Mouse (Mus musculus) erythroid progenitor cell, adult 5-6 weeks (primary cell): ENCODE data around the gene 2610507B11Rik. TPM values are rescaled to one million over a fixed set of nuclear protein-coding genes. Genes with fewer than 3 reads are reported as not detected.
"Not testable (repeated sequence)": the region's sequence is repeated elsewhere in the genome, so short reads cannot be mapped to it uniquely, and the experiment has no call there.

ENCODE experiments used
- ATAC-seq: replicated peaks from 2 replicates; pipeline ENCODE4 v1.8.0; 2016; ENCODE audit warnings: moderate number of reproducible peaks, mild to moderate bottlenecking, moderate TSS enrichment, inconsistent platforms; ENCODE audit not compliant: poor library complexity, low FRiP score, severe bottlenecking
- total RNA-seq, 2 experiments: library from RNA; stranded (forward) in 1 of 2; stranded (reverse) in 1 of 2; fragments of 150-400 nt in 1 of 2; fragments of 186-747, 209-891 nt in 1 of 2; gene quantifications; 2 replicates each; pipeline versions ENCODE4 v1.2.3 to v1.2.4; 2015 to 2017; ENCODE audit warnings: low replicate concordance in 2 of 2

The 2610507B11Rik gene
- total RNA-seq (2015; ENCODE audit: low replicate concordance) (53.7 and 76.3 TPM in 2 replicates), total RNA-seq (2017; ENCODE audit: low replicate concordance) (77.1 and 80.1 TPM in 2 replicates)

DNA sequence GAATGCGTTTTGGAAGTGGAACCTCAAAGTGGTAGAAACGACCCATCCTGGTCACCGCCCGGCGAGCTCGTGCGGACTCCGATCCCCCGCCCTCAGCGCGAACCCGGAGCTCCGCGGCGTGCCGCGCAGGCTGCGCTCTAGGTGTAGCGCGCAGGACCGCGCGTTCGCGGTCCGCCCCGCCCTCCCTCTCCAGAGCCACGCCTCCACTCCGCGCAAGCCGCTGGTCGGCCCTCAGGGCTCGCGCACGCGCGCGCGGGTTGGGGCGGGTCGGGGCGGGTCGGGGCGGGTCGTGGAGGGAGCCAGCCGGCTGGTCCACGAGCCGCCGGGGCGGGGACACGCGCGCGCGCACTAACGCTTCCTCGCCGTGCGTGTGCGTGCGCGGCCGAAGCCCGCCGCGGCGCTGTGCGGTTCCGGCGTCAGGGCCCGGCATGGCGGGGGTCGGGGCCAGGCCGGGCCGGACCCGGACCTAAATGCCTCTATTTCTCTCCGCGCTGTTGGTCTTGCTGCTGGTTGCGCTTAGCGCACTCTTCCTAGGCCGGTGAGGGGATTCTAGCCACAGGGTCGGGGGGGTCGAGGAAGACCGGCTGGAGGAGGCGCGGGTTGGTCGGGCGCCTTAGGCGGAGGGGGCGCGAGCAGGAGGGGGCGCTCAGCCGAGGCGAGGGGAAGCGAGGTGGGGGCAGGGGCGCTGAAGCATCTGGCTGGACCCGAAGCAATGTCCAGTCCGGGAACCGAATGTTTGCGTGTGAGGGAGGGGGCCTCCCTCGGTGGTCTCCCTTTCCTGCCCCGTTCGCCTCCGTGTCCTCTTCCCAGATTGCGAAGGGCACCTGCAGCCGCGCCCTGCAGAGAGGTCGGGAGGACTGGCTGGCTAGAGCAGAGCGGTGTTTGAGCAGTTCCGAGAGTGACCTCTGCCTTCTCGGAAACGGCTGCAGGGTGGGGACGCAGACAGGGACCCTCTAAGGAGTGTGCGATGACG is at the start of gene 2610507B11Rik:
Gene 2610507B11Rik (plus strand): TSS at position 373 of the 973 bp plus-strand sequence.
- ATAC-seq = peak; percentile 96

DNA sequence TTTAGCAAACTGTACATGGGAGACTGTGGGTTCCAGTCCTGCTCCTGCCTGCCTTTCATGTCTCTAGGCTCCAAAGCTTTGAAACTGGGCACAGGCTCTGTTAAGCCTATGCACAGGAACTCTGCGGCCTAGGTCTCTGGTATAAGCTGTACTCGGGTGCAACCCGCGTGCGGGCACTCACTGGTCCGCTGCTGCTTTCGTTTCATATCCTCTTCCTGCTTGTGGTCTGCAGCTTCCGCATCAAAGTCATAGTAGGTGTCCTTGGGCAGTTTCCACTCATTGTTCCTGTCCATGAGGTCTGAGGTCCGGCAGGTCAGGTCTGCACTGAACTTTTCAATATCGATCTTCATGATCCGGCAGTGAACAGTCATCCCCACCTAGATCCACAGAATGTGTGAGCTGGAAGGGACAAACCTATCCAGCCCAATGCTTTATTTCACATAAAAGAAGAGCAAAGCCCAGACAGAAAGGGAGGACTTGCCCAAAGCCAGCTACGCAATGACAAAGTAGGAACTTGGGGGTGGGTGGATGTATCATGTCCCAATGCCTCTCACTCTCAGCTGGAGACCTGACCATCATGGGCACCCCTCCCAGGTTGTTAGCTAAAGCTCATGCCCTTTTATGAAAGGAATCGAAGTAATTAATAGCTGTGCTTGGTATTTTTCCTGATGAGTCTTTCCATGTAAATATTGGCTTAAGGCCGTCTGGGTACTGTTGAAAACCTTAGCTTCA is 48.3 kb upstream of the 2610507B11Rik start:
- no peak for ATAC-seq

DNA sequence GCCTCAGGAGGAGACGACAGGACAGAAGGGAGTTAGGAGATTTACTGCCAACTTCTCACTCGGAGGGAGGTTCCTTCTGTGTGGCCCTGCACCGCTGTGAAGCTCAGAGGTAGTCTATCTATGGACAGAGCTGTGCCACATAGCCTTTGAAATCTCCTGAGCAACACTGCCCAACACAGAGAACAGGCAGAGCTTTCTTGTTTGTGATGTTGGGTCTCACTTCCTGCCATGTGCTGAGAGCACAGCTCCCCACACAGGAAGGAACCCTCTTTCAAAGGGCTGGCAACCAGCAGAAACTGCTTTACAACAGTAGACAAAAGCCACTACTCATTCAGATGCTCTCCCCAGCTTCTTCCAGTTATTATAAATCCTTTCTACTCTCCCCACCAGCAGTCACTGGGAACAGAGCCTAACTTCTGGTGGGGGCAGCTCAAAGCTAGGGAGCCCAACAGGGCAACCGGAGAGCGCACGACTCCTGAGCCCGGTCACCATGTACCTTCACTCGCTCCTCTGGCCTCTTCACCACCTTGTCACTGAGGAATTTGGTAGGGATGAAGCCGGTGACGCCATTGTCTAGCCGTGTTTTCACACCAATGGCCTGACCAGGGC is 45.7 kb upstream of the 2610507B11Rik start:
- no peak for ATAC-seq

DNA sequence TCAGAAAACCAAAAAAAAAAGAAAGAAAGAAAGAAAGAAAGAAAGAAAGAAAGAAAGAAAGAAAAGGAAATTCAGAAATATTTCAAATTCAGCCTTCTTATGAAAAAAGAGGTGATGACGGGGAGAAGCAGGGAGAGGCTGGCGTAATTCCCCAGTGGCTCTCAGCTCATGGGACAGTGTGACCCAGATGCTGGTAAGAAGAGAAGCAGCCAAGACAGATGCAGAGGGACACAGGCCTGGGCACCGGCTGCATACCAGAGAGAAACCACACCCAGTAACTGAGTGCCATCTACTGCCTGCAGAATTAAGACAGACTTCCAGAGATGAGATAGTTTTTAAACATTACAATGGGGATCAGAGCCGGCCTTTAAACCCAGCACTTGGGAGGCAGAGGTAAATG is 38.0 kb upstream of the 2610507B11Rik start:
- no peak for ATAC-seq

DNA sequence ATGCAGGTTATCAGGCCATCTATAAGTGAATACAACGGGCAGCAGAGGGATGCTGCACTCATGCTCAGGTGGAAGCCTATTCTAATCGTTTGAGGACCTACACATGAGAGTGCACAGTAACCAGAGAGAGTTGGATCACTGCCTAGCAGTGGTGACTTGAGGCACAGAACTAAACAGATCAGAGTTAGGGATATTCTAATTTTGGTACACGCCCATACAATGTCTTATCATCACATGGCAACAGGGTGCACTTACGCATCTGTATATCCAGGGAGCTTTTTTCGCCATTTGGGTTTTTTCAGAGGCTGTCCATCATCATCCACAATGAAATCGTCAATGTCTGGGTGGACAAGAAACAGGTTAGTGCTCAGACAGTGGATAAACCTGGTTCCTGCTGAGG is 30.0 kb upstream of the 2610507B11Rik start:
- no peak for ATAC-seq

DNA sequence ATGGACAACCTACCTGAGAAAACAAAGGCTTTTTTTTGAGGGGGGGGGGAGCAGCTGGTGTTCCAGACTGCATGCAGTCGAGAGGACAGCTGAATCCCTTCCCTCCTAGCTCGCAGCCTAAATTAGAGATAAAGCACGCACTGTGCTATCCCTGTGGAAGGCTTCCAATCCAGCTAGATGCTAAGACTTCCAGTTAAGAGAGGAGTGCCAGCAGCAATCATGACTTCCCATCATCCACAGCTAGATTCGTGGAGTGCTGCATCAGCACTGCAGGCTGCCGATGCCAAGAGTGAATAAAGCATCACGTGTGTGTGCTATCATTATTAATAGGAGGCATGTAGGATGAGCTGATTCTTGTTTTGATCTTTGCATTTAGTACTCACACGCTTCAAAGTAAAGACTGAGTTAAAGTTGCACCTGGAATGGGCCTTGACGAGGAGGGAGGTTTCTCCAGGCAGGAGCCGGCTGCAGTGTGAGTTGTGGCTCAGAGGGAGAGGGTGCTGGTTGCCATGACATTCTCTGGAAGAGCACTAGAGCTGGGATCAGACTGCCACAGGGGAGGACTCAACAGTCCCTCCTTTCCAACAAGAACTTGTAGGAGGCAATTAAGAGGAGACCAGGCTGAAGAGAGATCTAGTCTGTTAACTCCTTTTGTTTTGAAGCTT is 21.2 kb upstream of the 2610507B11Rik start:
- no peak for ATAC-seq

DNA sequence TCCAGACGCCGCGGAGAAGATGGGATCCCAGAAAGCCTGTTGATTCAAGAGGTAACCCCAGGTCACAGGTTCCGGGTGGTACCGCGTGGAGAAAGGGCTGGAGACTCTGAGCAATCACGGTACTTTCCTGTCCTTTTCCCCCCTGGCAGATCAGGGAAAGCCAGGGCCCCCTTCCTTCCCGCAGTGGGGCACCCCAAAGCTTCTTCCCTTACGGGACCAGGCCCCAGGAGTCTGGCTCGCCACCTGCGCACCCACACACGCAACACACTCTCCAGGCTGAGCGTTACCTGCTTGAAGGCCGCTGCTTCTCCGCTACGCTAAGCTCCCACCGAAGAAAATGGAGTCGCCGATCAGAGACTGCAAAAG is 16.3 kb upstream of the 2610507B11Rik start:
- peak; percentile 47 for ATAC-seq

DNA sequence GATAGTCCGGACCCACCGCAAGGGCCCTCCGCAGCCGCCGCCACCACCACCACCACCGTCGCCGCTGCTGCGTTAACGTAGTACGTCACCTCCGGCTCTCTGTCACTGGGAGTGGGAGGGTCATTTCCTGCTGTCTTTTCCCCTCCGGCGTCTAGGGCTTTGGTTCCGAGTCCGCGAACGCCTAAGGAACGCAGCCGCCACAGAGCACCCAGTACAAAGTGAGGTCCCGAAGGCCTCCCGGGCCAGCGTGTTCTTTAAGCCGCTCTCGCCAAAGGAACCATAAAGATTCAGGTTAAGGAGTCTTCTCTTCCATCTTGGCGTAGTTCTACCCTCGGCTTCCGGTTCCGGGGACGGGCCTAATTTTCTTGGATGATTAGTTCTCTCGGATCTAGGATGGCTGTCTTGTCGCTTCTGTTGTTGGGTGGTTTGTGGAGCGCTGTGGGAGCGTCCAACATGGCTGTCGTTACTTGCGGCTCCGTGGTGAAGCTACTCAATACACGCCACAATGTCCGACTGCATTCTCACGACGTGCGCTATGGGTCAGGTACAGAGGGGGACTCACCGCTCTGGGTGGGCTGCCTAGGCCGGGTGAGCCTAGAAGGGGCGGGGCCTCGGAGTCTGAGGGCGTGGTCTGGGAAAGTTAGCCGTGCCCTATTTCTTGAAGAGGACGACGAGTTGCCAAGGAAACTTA is 15.8 kb upstream of the 2610507B11Rik start, which contains the start of the genes Sdf2 and Supt6:
Gene Sdf2 (plus strand): TSS at position 120 of the 691 bp plus-strand sequence.
Gene Supt6 (minus strand): TSS at position 361 of the 691 bp plus-strand sequence.
- peak; percentile 94 for ATAC-seq

DNA sequence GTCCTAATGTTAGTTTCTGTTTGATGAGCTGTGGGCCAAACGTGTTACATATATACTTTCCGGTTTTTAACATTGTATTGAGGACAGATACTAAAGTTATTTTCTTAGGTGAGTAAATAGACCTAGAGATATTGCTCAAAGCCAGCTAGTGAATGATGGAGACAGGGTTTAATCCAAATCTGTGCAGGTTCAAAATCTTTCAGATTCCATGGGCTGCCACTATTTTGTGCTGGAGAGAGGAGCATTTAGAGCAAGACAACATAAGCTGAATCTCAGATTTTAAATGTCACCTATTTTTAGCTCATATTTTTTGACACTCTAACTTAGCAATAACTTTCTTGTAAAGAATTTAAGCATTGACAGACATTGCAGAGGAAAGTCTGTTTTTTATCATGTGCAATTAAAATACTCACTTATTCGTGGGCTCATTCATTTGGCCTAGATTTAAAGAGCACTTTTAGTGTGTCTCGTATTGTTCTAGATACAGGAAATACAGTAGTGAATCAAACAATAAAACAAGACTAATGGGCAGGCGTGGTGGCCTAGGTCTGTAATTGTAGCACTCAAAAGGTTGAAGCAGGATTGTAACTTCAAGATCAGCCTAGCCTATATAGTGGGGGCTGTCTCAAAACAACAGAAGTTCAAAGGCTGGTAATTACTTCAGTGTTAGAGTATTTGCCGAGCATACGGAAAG is 15.1 kb upstream of the 2610507B11Rik start:
- ATAC-seq = no peak

DNA sequence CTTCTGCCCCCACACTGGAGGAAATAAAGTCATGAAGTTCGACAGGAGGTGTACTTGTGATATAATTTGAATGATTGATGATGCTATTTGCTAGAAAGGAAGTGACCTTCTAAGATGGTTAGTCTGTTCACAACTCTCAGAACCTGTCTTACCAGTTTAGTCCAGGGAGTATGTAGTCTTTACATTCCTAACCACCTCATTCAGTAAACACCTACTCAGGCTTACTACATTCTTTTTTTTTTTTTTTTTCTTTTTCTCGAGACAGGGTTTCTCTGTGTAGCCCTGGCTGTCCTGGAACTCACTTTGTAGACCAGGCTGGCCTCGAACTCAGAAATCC is 14.6 kb upstream of the 2610507B11Rik start:
- no peak for ATAC-seq

DNA sequence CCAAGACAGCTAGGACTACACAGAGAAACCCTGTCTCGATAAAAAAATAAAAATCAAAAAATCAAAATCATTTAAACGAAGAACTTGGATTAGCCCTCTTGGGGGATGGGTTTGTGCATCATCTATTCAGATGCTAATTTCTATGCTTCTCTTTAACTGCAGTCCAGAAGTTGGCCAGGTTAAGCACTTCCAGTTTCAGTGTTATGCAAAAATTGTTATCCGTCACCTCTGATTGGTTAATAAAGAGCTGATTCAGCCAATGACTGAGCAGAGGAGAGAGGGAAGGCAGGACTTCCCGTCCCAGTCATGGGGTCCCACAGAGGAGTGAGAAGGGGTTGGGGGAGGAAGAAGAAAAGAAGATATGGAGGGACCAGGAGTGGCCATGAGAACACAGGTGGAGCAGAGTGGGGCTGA is 13.8 kb upstream of the 2610507B11Rik start:
- no peak for ATAC-seq

DNA sequence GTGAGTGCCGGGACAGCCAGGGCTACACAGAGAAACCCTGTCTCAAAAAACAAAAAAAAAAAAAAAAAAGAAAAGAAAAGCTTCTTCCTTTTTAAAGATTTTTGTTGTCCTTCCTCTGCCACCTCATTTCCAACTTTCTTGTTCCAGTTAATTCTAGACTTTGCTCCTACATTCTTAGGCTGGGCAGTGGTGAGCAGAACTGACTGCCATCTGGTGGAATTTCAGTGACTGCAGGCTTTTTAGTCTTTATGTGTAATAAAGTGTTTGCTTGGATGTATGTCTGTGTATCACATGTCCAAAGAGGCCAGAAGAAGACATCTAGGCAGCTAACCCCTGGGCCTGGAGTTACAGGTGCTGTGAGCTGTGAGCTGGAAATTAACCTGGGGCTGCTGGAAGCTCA is 4.9 kb upstream of the 2610507B11Rik start:
- no peak for ATAC-seq

DNA sequence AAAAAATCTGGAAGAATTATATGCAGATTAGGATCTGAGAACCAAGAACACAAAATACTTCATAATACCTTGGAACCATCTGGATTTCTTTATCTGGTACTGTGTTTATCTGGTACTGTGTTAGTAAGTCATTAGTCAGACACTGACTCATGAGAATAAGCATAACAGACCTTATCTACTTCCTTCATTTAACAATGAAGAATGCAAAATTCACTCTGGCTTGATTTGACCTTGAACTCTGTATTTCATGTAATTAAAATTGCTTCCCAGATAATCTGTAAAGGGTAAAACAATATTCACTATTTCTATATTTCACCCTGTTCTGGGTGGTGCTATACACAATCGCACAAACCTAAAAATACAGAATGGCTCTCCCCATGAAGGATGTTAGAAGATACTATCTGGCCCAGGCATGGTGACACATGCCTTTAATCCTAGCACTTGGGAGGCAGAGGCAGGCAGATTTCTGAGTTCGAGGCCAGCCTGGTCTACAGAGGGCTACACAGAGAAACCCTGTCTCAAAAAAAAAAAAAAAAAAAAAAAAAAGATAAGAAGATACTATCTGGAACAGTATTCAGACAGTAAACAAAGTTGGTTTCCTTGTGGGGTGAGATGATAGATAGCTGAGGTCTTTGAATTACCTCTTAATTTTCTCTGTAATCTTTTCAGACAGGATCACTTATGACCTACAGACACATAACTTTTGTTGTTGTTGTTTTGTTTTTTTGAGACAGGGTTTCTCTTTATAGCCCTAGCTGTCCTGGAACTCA is 878 bp upstream of the 2610507B11Rik start:
- ATAC-seq = no peak

DNA sequence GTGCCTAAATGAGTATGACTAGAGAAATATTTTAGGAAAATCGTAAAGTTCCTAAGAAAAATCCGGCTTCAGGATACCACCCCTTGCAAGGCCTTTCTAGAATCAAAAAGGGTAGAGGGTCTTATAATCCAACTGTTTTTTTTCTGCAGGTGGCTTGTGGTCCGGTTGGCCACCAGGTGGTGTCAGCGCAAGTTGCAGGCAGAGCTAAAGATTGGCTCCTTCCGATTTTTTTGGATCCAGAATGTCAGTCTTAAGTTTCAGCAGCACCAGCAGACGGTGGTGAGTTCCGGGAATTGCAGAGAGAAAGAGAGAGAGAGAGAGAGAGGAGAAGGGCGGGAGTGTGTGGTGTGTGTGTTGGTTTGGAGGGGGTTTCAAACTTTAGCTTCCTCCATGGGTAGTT is 998 bp downstream of the 2610507B11Rik start:
- ATAC-seq = peak; percentile 50

DNA sequence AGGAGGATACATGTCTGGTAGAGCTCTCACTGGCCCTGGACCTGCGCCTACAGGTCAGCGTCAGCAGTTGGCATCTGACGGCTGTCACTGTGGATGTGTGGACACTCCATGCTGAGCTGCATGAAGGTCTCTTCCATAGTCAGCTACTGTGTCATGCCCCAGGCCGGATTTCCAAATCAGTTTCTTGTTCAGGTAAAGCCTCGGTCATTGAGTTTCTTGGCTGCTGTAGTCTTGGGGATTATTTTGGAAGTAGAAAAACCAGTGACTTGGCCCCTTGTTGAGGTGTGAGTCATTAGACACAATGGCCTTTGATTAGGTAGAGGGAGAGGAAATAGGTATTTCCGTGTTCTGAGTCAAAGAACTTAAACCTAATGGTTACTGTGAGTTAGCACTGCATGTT is 4.0 kb downstream of the 2610507B11Rik start:
- ATAC-seq = no peak

DNA sequence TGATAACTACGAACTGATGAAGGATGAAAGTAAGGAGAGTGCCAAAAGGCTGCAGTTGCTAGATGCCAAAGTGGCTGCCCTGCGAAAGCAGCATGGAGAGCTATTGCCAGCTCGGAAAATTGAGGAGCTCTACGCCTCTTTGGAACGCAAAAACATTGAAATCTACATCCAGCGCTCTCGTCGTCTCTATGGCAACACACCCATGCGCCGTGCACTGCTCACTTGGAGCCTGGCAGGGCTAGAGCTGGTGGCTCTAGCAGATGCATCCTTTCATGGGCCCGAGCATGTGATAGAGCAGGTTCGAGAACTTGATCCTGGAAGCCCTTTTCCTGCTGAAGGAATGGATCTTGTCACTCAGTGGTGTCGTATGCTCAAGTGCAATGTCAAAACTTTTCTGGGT is 10.4 kb downstream of the 2610507B11Rik start:
- ATAC-seq = no peak

DNA sequence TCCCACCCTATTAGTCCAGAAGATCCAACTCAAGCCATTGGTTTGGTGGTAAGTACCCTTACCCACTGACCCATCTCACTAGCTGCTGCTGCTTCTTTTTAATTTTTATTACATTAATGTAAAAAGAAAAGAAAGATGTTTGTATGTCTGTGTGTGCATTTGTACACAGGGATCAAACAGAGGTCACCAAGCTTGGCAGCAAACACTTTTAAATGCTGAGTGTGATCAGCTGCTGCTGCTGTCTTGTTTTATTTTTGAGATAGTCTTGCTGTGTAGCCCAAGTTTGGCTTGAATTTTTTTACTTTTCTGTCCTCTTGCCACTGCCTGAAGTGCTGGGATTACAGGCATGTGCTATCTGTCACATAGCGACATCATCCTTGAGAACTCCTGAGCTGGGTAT is 14.0 kb downstream of the 2610507B11Rik start:
- no peak for ATAC-seq

DNA sequence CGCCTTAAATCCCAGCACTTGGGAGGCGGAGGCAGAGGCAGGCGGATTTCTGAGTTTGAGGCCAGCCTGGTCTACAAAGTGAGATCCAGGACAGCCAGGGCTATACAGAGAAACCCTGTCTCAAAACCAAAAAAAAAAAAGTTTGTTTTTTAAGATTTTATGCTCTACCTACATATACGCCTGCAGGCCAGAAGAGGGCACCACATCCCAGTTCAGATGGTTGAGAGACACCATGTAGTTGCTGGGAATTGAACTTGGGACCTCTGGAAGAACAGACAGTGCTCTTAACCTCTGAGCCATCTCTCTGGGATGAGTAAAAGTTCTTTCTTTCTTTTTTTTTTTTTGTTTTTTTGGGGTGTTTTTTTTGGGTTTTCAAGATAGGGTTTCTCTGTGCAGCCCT is 14.6 kb downstream of the 2610507B11Rik start:
- not testable (repeated sequence) for ATAC-seq
